Mouse (Mus musculus) embryonic facial prominence, embryonic 14.5 days (tissue): Measurements from ENCODE around the gene Lgals3bp. TPM values are rescaled to one million over a fixed set of nuclear protein-coding genes. Genes with fewer than 3 reads are reported as not detected.
A peak's percentile ranks its signal among the peaks of the same experiment; 100 is the strongest.

Source experiments
- ATAC-seq: fragments of 200-750 bp; cut with Nextera tagmentation; 2 replicates; pipeline ENCODE4 v1.8.0; 2017; ENCODE audit warnings: low read depth, moderate number of reproducible peaks, moderate TSS enrichment
- DNase-seq: peaks from one replicate; pipeline ENCODE4 v3.0.0-alpha.2; 2015; ENCODE audit warnings: low spot score
- H3K27ac ChIP-seq: fragments of 300-500 bp; sonication (generic); replicated peaks from 2 replicates; pipeline ENCODE4 v1.5.1; 2014; ENCODE audit warnings: low read depth, mild to moderate bottlenecking, low read length, moderate library complexity
- H3K27me3 ChIP-seq: fragments of 300-500 bp; sonication (generic); replicated peaks from 2 replicates; pipeline ENCODE4 v1.6.1; 2014; ENCODE audit warnings: low read length; ENCODE audit not compliant: control insufficient read depth, insufficient read depth
- H3K36me3 ChIP-seq: fragments of 300-500 bp; sonication (generic); 2 replicates; pipeline ENCODE4 v1.6.1; 2014; ENCODE audit warnings: low read length, mixed read lengths; ENCODE audit not compliant: control insufficient read depth, insufficient read depth
- H3K4me1 ChIP-seq: fragments of 300-500 bp; sonication (generic); 2 replicates; pipeline ENCODE4 v1.6.1; 2014; ENCODE audit warnings: antibody characterized with exemption, low read length; ENCODE audit not compliant: control insufficient read depth, insufficient read depth
- H3K4me2 ChIP-seq: fragments of 300-500 bp; sonication (generic); 2 replicates; pipeline ENCODE4 v1.6.1; 2014; ENCODE audit warnings: low read depth, mild to moderate bottlenecking, low read length, moderate library complexity, mixed read lengths
- H3K4me3 ChIP-seq: fragments of 300-500 bp; sonication (generic); 2 replicates; pipeline ENCODE4 v1.5.1; 2014; ENCODE audit warnings: low read depth, mild to moderate bottlenecking, low read length
- H3K9ac ChIP-seq: fragments of 300-500 bp; sonication (generic); 2 replicates; pipeline ENCODE4 v1.6.1; 2014; ENCODE audit warnings: low read depth, mild to moderate bottlenecking, low read length, moderate library complexity, mixed read lengths
- H3K9me3 ChIP-seq: fragments of 300-500 bp; sonication (generic); 2 replicates; pipeline ENCODE4 v1.6.1; 2016; ENCODE audit warnings: low read length; ENCODE audit not compliant: control insufficient read depth
- WGBS: fragments of 180-500 bp; shearing (Covaris S2); extraction: QIAGEN DNeasy Blood & Tissue Kit; methylation state at CpG from one replicate; pipeline ENCODE4 v1.1.7; 2014; 5-methylcytosine and 5-hydroxymethylcytosine counted together
- polyA plus RNA-seq: library from polyadenylated mRNA; unstranded; fragments of >200 nt; fragmentation: Nextera tagmentation; extraction: Ambion mirVana; gene quantifications from 2 replicates; pipeline ENCODE4 v1.2.1, GENCODE M21; 2014

Gene Lgals3bp
- polyA plus RNA-seq, 1 experiment from 2014 or later, result 14.2 TPM

GRCm38 (mm10) chr11:118375881-118376280 lies 26.0 kb downstream of the Lgals3bp start:
- Histone ChIP-seq H3K4me1 (peaks cover 9% of the 10 kb centered on the region), H3K9ac (no peak overlapping the region), H3K36me3 (no peaks in the 10 kb centered on the region), H3K9me3 (no peaks in the 10 kb centered on the region), H3K4me2 (no peak overlapping the region), H3K27ac (no peak overlapping the region), H3K27me3 (no peaks in the 10 kb centered on the region), H3K4me3 (no peak overlapping the region)
- WGBS, result 54% methylated on average over 5 of the region's 5 CpGs
- DNase-seq (peak; percentile 74), ATAC-seq (peak; percentile 64)

- WGBS, result 60% methylated on average over 8 of the region's 8 CpGs
- Histone ChIP-seq H3K4me3 (no peak overlapping the region), H3K9me3 (no peaks in the 10 kb centered on the region), H3K4me2 (no peak overlapping the region), H3K36me3 (no peaks in the 10 kb centered on the region), H3K27ac (no peak overlapping the region; the same call in 1 of the 2 replicates), H3K27me3 (no peaks in the 10 kb centered on the region), H3K9ac (no peak overlapping the region), H3K4me1 (peaks cover 9% of the 10 kb centered on the region)
- ATAC-seq (no peak), DNase-seq (no peak)
These were observed 26.4 kb downstream of the Lgals3bp start for GRCm38 (mm10) chr11:118375461-118375860.

GRCm38 (mm10) chr11:118375006-118375405 lies 26.9 kb downstream of the Lgals3bp start:
- DNase-seq (no peak), ATAC-seq (no peak)
- no peaks in the 10 kb centered on the region for H3K36me3 ChIP-seq
- H3K4me2 ChIP-seq, result no peak overlapping the region
- H3K9ac ChIP-seq, result no peak overlapping the region
- H3K9me3 ChIP-seq, result no peaks in the 10 kb centered on the region
- no peak overlapping the region; the same call in 1 of the 2 replicates for H3K27ac ChIP-seq
- H3K4me1 ChIP-seq, result peaks cover 9% of the 10 kb centered on the region
- no peak overlapping the region for H3K4me3 ChIP-seq
- no peaks in the 10 kb centered on the region for H3K27me3 ChIP-seq

GRCm38 (mm10) chr11:118374506-118374905 lies 27.4 kb downstream of the Lgals3bp start:
- no peaks in the 10 kb centered on the region for H3K9me3 ChIP-seq
- H3K27ac ChIP-seq, result no peak overlapping the region
- ATAC-seq, result no peak
- H3K36me3 ChIP-seq, result no peaks in the 10 kb centered on the region
- no peak overlapping the region for H3K4me2 ChIP-seq
- no peak overlapping the region for H3K9ac ChIP-seq
- DNase-seq, result no peak
- no peaks in the 10 kb centered on the region for H3K27me3 ChIP-seq
- 61% methylated on average over 5 of the region's 5 CpGs for WGBS
- no peak overlapping the region for H3K4me3 ChIP-seq
- H3K4me1 ChIP-seq, result peaks cover 9% of the 10 kb centered on the region

GRCm38 (mm10) chr11:118372641-118373040 lies 29.3 kb downstream of the Lgals3bp start:
- Histone ChIP-seq H3K9me3 (no peaks in the 10 kb centered on the region), H3K4me1 (peaks cover 9% of the 10 kb centered on the region), H3K27ac (peak overlapping the region; percentile 78), H3K4me2 (no peak overlapping the region), H3K36me3 (no peaks in the 10 kb centered on the region), H3K4me3 (no peak overlapping the region), H3K9ac (0 out of 2 replicates have a peak overlapping the region, but pooled peaks have one; percentile 25), H3K27me3 (no peaks in the 10 kb centered on the region)
- no peak for ATAC-seq
- DNase-seq, result peak; percentile 50
- 24% methylated on average over 7 of the region's 7 CpGs for WGBS

GRCm38 (mm10) chr11:118371876-118372275 lies 30.0 kb downstream of the Lgals3bp start:
- Histone ChIP-seq H3K4me1 (peaks cover 9% of the 10 kb centered on the region), H3K36me3 (no peaks in the 10 kb centered on the region), H3K4me2 (no peak overlapping the region), H3K27me3 (no peaks in the 10 kb centered on the region), H3K9ac (no peak overlapping the region), H3K27ac (no peak overlapping the region), H3K4me3 (no peak overlapping the region), H3K9me3 (no peaks in the 10 kb centered on the region)
- 64% methylated on average over 7 of the region's 7 CpGs for WGBS
- DNase-seq, result peak; percentile 50
- ATAC-seq, result peak; percentile 13; the same call in 1 of the 2 replicates

- Histone ChIP-seq H3K9ac (no peak overlapping the region), H3K4me1 (peaks cover 25% of the 10 kb centered on the region), H3K27me3 (no peaks in the 10 kb centered on the region), H3K9me3 (no peaks in the 10 kb centered on the region), H3K4me2 (no peak overlapping the region), H3K36me3 (no peaks in the 10 kb centered on the region), H3K4me3 (no peak overlapping the region), H3K27ac (no peak overlapping the region)
- no peak for DNase-seq
- no peak for ATAC-seq
- 64% methylated on average over 8 of the region's 8 CpGs for WGBS
These were observed 32.2 kb downstream of the Lgals3bp start for GRCm38 (mm10) chr11:118369657-118370056.

GRCm38 (mm10) chr11:118369251-118369650 lies 32.6 kb downstream of the Lgals3bp start:
- Histone ChIP-seq H3K9me3 (no peaks in the 10 kb centered on the region), H3K4me1 (peaks cover 29% of the 10 kb centered on the region), H3K4me3 (no peak overlapping the region), H3K4me2 (no peak overlapping the region), H3K9ac (no peak overlapping the region), H3K27me3 (no peaks in the 10 kb centered on the region), H3K36me3 (no peaks in the 10 kb centered on the region), H3K27ac (no peak overlapping the region)
- 85% methylated on average over 5 of the region's 5 CpGs for WGBS
- no peak for DNase-seq
- no peak for ATAC-seq

GRCm38 (mm10) chr11:118368330-118368729 lies 33.6 kb downstream of the Lgals3bp start:
- ATAC-seq (no peak), DNase-seq (no peak)
- Histone ChIP-seq H3K4me3 (no peak overlapping the region), H3K4me1 (peaks cover 35% of the 10 kb centered on the region), H3K9ac (no peak overlapping the region), H3K36me3 (no peaks in the 10 kb centered on the region), H3K27ac (no peak overlapping the region), H3K9me3 (no peaks in the 10 kb centered on the region), H3K27me3 (no peaks in the 10 kb centered on the region), H3K4me2 (no peak overlapping the region)
- WGBS, result 57% methylated on average over 3 of the region's 3 CpGs
